Mouse (Mus musculus): Measurements from ENCODE around the gene Mogat1.
"Not testable (repeated sequence)": the region's sequence is repeated elsewhere in the genome, so short reads cannot be mapped to it uniquely, and the experiment has no call there.

Mogat1 gene

DNA sequence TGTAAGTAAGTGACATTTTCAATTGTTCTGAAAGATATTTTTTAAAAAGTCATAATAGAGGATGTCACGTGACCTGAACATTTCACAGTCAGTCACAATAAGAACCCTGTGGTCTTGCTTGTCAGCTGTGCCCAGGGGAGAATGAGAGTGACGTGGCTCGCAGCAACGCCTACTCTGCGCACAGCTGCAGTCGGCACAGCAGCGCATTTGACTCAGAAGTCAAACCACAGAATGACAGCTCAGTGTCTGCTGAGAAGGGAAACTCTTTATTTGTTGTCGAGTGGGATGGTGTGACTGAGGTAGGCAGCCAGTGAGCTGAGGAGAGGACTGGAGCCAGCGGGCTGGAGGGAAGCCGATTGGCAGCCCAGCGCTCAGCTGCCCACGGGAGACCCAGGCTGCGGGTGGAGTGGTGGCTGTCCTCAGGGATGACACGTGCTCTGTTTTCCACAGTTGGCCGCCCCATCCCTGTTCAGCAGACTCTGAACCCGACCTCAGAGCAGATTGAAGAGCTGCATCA, 26.8 kb downstream of the Mogat1 start:
- DNase-seq = peak; percentile 36 to 48

DNA sequence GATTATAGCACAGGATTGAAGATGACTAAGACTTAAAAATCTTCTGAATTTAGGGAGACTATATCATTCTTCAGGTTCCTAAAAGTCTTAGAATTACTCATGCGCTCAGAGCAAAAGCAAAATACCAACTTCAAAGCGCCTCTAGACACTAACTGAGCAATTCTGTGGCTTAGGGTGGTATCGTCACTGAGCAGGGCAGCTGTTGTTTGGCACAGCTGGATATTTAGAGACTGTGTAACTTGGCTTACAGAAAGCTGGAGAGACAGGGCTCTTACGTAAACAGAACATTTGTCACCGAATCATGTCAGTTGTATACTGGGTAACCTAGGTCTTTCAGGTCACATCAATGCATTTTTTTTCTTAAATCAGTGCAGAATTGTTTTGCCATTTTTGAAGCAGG, 27.6 kb downstream of the Mogat1 start:
- no peak for DNase-seq

DNA sequence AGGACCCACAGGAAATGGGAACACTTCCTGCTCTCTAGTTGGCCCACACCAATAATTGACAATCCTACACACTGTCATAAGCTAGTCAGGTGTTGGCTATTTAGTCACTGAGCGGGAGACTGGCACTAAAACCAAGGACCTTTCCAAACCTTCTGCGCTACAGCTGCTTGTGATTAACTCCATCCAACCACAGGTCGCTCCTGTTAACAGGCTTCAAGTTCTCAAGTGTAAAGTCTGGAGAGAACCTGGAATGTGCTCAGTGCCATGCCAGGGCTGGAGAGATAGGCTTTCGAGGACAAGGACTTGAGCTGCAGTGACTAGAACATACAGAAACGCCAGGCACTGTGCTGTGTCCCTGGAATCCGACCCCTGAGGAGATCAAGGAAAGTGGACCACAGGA, 28.4 kb downstream of the Mogat1 start:
- DNase-seq = no peak

DNA sequence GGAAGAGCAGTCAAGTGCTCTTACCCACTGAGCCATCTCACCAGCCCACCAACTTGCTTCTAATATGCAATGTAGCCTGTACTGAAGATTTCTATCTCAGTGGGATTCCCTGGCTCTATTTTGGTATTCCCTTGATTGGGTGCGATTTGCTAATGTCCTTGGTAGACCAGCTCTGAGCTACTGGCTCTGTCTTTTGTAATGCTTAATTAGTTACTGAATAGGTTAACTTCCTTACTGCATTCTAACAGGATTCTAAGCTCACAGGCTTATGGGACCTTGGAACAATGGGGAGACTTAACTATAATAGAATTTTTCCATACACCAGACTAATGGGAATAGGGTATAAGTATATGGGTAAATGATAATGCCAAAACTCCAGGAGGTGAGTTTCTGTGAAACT, 32.8 kb downstream of the Mogat1 start:
- DNase-seq = not testable (repeated sequence)

DNA sequence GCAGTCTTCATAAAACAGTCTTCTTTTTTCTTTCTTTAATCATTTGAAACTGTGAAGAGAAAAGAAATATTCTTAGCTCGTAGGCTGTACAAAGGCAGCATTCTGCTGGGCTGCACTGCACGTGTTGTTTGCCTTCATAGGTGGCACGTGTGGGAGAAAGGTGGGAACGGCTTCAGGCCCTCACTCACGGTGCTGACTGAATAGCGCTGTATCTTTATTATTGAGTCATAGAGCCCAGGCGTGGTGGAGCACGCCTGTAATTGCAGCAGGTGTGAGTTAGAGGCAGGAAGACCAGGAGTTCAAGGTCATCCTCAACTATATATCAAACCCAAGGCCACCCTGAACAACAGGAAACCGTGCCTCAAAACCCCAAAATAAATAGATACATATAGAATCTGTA, 35.5 kb downstream of the Mogat1 start:
- DNase-seq = no peak

DNA sequence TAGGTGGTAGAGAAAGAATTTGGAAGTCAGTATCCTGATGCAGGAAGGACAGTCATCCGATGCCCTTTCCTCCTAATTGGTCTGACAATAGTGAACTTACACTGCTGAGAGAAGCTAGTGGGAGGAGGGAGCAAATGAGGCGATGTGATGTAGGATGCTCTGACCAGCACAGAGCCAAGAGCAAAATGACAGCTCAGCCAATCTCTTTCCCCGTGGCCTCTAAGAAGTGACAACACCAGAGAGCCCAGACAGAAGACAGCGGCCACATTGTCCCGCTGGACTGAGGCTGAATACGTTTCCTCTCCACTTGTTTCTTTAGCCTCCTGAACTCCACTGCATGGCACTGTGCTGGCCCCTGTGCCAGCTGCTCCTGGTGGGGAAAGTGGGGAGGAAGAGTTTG, 38.2 kb downstream of the Mogat1 start:
- no peak for DNase-seq

DNA sequence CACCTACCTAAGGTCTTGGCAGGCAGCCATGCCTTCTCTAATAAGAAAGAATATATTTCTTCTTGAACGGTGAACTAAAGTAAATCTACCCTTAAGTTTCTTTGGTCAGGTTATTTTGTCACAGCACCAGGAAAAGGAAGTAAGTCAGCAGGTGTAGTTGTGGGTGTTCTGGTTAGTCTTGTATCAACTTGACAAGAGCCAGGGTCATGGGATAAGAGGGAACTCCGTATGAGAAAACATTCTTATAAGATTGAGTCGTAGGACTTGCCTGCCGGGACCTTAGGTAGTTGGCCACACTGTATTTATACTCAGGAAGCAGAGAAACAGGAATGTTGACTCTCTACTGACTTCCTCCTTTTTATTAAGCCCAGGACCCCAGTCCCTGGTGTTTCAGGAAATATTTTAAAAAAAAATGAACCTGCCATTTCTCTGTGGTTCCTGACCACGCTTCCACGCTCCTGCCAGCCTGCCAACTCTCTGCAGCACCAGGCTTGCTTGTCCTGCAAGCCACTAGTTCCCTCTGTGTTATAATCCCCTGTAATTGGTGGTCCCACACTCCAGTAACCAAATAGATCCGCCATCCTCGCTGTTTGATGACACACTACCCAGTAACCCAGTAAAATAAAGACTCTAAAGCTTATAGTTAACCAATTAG, 43.3 kb downstream of the Mogat1 start:
- no peak for DNase-seq

DNA sequence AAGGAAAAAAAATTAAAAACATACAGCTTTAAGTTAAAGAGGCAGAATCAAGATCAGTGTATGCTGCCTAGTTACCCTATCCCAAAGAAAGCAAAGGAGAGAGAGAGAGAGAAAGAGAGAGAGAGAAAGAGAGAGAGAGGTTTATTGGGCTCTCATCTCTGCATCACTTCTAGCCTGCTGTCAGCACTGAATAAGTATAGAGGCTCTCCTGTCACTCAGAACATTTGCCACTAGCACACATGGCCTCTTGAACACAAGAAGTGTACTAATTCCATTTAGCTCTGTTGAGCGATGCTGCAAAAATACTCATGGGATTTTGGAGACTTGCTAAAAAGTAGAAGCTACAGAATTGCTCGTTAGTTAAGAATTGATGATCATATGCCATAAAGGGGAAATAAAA, 56.2 kb downstream of the Mogat1 start:
- DNase-seq = no peak

DNA sequence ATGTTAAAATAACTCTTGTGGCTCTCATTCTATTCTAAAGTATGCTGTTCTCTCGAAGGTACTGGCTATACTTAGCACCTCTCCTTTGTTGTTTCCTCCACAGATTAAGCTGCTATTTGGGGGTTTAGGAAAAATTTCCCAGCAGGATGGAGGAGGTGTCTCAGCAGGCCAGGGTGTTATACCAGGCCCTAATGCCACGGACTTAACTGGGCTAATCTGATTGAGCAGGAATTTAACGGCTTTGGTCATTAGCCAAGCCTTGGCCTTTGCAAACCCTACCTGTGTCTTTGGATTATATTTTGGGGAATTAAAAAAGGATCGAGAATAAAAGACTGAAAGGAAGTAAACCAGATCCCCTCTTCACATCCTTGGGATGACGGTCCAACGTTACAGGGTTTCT, 56.6 kb downstream of the Mogat1 start:
- DNase-seq = no peak

DNA sequence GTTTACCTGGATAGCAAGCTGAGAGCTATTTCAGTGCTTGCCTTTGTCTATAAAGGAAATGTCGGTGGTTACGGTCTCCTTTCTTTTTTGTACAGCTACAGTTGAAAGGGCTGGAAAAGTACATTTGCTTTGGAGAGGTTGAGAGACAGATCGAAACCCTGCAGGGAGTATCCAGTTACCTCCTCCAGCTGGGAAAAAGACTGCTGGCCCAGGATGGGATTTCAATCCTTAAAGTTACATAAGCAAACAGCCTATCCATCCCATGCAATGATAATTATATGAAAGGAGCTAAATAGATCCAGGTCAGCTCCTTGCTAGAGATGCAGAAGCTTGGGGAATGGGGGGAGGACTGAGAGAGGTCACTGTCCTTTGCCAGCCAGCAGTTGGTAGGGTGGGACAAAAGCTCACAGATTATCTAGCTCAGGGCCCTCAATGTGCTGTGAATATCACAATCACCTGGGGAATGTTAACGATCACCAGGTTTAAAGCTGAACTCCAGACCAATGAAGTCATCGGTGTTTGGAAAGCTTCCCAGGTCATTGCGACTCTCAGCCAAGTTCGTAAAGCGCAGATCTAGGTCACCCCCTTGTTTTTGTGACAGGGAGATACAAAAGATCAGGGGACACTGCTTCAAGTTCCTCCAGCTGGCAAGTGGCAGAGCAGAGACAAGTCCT, 57.2 kb downstream of the Mogat1 start:
- peak; percentile 9 to 29 for DNase-seq

DNA sequence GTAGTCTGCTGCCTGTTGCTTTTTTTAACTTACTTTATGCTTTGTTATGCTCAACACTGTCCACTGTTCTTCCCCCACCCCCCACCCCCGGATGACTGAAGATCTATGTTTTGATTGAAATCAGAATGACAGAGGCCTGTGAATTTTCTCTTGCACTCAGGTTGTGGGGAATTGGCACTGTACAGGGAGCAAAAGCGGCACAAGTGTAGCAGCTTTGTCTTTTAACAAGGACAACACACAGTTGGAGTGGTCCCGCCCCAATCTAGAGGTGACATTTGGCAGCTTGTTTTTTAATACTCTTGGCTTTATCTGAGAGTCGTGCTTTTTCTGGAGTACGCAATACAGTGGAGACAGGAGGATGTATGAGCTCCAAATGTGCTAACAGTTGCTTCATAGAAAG, 58.8 kb downstream of the Mogat1 start:
- no peak for DNase-seq

DNA sequence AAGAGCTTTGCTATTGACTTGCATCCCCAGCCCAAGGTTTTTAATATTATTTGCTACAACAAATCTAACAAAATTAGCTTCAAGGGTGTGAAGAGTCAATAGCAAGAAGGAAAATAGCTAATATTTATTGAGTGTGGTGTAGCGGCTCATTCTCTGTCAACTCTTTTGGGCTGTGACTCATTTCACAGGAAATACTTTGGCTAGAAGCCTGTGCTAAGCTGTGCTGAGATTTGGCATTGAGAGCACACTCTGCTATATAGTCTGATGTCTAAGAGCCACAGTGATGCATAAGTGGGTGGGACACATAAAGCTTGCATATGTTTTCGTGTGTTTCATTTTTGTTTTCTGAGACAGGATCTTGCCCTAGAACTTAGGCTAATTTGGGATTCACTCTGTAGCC, 74.3 kb downstream of the Mogat1 start:
- DNase-seq = no peak

DNA sequence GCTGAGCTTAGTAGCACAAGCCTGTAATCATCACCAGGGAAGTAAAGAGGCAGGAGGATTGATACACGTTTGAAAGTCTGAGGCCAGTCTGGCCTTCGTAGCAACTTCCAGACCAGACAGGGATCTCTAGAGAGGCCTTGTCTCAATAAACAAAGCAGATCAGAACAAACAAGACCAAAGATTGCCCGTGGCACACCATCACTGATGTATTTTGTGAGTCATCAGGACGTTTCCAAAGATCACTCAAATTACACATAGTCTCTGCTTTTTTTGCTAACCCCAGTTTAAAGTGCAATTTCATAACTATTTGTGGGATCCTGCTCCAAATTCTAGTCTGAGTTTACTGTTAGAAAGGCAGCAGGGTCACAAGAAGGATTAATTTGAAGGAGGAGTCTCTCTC, 76.2 kb downstream of the Mogat1 start:
- no peak for DNase-seq
